Mouse (Mus musculus) left cerebral cortex, adult 18-20 months (tissue): ENCODE measurements around the gene Sox9. TPM values are rescaled to one million over a fixed set of nuclear protein-coding genes. Genes with fewer than 3 reads are reported as not detected.

Experiments
- DNase-seq, 2 experiments: peaks; one replicate each; pipeline ENCODE4 v3.0.0; 2021 to 2022; ENCODE audit warnings: low spot score in 2 of 2, mixed read lengths in 1 of 2
- total RNA-seq, 2 experiments: library from RNA; stranded (reverse); gene quantifications; 2 replicates each; pipeline ENCODE4 v1.2.3; 2021

Gene Sox9
- total RNA-seq, 2 experiments from 2014 or later: 22.8 to 24.2 TPM

DNA sequence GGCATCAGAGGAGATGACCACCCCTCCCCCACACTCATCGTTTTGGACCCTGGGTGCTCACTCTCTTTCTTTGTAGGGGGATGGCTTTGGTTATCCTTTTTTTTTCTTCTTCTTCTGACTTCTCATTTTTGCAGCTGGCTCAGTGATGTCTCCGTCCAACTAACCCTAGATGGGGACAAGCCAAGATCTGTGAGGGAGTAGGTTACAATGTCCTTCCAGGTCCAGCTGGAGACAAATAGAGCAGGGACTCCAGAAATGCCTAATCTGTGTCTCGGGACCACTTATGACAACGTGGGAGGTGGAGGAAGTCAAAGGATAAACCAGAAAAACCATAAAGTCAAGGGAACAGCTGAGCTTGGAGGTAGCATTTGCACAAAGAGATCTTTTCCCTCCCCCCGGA lies 14.4 kb downstream of the Sox9 start:
- DNase-seq: no peak

DNA sequence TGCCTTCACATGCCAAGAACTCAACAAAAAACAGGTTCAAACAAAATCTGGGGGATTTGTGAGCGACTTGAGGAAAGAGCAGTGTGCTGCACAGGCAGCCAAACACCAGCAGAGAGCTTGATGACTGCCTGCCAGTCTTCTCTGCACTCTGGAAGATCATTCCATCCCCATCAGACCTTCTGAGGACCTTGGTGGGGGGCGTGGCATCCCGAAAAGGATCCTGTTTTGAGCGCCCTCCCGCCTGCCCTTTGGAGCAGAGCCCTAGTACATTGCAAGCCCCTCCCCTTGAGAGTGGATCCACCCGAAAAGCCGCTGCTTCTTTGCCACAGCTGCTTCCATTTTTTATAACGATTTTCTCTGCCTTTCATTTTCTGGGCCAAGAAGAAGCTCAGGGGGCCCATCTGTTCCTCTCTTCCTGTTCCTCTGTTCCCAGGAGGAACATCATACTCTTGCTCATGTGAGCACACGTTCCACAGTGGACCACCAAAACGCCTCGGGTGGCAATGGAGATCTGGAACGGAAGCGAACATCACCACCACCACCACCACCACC lies 16.9 kb downstream of the Sox9 start:
- DNase-seq: no peak

DNA sequence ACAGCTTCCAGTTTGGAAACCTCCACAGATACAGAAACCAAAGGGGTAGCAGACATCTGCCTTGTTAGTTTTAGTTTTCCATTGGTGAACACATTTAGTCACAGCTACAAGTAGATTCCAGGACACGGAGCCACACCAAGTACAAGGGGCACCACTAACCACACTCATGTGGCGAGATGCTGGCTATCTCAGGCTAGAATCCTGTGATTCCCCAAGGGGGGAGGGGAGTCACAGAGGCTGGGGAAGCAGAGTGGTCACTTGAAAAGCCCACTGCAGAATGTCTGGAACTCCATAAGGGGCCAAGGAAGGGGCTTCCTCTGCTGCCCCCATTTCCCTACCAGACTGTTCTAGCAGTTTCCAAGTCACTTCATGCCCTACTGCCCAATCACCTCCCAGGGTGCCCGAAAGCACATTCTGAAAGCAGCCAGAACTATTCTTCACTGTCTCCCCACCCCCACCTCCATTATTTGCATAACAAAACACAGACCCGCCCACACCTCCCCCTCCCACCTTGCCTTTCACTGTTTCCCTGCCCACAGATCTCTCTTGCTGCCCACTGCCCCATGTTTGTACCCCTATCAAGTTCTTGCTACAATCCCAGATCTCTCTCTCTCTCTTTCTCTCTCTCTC lies 19.3 kb downstream of the Sox9 start:
- no peak for DNase-seq

DNA sequence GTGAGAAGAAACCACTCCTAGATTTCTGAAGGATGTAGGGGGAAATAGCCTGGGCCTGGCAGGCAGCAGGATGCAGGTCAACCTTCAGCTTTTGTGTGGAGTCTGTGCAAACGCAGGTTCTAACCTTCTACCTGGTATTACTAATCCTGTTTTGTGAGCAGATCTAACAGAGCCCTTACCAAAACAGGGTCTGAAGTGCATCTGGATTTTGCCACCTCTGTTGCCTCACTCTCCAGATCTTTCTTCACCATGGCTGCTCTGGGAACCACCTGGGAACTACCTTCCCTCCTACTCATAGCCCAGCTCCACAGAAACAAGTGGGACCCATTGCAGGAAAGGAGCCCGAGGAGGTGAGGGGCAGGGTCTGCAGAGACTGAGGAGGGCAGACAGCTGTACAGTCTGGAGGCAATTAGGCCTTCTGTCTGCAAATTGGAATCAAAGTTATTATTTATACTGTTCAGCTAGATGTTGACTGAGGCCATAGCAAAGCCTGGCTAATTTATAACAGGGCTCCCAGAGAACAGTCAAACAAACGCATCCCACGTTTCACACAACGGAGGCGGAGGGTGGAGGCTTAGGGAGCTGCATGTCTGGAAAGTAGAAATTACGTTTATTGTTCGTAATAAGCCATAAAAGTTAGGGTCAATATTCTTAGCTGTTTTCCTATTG lies 25.9 kb downstream of the Sox9 start:
- DNase-seq: no peak

DNA sequence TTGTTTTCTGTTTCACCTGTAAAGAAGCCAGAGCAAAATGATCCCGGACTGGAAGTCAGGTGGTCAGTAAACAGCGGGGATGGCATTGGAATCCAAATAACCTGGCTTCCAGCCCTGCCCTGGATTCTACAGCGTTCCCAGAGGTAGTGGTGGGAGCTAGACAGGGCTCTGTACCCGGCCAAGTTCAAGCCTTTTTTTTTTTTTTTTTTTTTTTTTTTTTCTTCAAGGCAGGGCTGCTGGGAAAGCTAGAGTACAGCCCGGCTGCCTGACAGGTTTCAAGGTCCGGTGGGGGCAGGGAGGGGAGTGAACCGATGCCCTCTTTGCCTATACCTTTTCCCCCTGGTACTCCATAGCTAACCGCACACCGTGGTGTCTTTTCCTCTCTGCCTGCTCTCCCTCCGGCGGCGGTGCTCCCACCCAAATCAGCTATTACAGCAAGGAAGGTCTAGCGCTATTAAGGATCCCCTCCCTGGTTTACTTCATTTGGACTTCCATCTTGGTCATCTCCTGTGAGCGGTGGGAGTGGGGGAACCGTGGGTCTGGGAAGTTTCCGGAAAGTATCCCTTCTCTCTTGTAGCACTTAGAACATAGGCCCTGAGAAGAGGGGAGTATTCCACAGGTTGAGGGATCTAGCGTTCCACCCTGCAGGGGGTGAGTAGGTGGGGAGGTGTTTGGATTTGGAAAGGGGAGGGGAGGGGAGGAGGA lies 28.6 kb downstream of the Sox9 start:
- no peak for DNase-seq

DNA sequence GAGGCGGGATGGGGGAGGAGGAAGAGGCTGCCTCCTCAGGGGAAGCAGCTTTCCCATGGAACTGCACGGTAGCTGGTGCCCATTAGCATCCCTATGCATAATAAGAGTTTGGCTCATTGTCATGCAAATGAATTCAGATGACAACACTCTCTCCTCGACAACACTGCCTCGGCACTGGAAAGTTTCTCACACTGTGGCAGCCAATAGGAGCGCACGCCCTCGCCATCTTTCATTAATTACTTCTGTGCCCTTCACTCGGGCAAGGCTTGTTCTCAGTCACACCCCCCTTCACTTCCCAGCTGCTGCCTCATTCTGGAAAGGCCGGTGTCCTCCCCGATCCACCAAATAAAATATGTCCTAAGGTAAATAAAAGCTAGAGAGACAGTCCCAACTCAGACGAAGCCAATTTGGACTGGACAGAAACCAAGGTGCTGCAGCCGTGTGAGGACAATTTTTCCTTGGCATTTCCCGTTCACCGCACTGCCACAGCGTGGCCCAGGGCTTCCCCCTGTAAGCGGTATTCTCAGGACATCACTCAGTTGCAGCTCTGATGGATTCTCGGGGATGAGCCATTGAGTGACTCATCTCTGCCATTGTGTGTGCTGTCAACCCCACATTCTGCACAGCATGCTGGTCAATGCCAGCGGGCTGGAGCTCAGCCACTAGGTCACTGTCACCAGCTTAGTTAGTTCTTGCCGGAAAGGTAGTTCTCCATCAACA lies 29.3 kb downstream of the Sox9 start:
- DNase-seq: peak; percentile 35 to 48

DNA sequence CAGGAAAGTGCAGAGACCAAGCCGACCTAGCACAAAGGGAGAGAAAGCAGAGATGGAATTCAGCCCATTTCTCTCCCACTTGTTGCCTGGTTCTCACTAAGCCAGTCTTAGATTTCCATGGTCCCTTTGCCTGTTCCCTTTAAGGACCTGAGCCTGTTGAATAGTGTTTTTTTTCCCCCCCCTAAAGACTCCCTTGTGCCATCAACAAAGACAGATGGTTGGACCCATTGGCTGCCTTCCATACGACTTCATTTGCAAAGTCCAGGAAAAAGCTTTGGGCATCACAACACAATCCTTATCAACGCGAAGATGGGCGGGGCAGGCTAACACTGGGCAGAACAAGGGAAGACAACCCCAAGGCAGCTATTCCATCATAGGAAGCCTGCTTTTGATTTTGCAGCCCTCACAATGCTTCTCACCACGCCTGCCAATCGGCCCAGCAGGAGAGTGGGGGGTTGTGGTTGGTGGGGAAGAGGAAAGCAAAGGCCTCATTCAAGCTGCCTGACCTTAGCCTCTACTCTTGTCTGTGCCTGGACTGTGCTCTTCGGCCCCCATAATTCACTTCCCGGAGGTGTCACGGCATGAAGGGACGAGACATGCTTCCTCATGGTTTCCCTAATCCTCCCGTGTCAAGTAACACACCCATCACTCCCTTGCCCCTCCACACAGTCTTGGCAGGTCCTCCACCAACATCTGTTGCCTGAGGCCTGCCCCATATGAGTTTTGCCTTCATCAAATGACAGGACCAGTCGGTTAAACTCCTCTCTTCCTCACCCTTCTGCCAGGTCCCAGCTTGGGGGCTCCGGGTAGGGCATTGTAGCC lies 36.0 kb downstream of the Sox9 start:
- DNase-seq: no peak

DNA sequence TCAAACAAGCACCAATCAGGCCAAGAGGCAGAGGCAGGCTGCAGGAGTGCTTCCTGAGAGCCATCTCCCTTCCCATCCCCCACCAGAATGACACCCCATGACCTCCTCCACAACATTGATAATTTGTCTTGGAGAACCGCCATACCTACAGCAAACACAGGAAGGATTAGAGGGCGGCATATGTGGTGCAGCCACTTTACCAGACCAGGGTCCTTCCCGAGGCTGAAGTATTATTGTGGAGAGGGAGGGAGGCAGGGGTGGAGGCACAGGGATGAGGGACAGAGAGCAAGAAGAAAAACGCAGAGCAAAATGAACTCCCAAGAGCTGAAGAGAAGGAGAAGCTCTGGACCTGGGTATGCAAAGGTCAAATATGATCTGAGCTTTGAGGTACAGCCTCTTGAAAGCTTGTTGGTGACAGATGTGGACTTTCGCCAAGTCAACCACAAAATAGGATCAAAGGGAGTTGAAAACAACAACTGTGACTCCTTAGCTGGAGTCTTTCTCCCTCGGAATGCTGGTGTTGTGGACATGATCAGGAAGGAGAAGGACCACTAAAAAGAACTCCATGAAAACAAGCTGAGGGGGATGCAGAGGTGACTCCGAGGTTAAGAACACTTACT lies 36.7 kb downstream of the Sox9 start:
- DNase-seq: no peak

DNA sequence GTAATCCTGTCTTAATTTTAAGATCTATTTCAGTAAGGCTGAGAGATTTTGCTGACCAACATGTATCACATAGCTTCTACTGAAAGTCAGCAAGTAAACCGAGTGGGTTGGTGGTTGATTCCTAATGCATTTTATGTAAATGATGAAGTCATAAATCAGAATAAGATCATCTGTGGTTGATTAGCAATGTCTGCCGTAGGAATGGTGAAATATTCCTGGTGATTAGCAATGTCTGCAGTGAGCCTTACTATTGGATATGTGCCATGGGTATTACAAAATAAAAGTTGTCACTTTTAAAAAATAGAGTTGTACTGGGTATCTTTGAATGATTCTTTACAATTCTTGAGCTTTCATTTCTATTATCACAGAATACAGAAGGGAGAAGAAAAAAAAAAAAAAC lies 39.5 kb downstream of the Sox9 start:
- DNase-seq: no peak

DNA sequence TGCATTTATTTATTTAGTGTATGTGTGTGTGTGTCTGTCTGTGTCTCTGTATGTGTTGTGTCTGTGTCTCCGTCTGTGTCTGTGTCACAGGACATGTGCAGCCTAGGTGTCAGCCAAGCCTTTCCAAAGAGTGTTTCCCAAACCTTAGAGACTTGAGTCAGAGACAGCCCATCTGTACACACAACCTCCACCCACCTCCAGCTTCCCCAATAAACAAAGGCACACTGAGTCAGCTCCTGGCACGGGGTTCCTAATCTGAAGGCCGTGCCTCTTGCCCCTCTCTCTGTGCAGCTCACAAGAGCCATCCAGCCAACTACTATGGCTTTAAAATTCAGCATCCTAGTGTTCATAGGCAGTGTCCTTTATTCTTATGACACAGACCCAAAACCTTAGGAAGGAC lies 42.1 kb downstream of the Sox9 start:
- DNase-seq: no peak

DNA sequence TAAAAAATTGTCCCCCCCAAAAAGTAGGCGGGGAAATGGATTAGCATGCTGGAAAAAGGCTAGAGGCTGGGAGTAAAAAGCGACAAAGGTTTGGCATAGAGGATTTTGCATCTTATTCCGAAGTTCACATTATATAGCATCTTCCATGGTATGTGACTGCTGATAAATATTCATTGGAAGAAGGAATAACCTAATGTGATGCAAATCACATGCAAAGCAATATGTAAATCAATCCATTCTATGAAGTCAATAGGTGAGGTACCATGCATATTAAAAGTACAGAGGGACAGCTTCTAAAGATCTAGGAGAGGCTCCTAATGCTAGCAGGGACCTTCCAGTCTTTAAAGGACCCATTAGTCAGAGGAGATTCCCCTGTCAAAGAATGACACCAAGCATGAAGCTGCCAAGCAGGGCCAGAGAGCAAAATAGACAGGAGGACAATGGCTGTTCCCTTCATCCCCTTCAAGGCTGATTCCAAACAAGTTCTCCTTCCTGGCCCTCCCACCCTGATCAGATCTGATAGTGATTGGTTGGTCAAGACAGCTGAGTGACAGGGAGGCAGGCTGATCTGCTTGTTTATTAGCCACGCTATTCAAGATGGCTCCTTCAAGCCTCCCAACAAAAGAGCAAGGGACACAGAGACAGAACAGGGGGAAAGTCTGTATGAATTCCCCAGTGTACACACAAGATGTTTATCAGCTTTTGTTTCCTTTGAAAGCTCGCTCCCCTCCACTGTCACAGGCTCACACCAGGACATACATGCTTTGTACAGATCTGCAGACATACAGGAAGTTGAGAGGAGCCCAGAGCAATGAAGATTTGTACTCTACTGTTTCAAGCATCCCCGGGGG lies 44.4 kb downstream of the Sox9 start:
- DNase-seq: no peak

DNA sequence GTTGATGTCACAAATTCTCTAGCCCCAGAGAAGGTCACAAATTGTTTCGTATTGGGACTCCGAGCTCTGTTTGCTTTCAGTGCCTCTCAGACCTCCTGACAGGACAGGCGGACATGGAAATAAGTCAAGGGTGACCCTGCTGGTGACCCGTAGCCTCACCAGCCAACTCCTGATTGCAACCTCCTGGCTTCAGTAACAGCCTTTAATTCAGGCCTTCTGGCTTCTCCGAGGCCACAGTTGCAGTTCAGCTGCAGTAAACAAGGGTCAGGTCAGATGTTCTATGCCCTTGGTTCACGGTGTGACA lies 45.0 kb downstream of the Sox9 start:
- DNase-seq: no peak

DNA sequence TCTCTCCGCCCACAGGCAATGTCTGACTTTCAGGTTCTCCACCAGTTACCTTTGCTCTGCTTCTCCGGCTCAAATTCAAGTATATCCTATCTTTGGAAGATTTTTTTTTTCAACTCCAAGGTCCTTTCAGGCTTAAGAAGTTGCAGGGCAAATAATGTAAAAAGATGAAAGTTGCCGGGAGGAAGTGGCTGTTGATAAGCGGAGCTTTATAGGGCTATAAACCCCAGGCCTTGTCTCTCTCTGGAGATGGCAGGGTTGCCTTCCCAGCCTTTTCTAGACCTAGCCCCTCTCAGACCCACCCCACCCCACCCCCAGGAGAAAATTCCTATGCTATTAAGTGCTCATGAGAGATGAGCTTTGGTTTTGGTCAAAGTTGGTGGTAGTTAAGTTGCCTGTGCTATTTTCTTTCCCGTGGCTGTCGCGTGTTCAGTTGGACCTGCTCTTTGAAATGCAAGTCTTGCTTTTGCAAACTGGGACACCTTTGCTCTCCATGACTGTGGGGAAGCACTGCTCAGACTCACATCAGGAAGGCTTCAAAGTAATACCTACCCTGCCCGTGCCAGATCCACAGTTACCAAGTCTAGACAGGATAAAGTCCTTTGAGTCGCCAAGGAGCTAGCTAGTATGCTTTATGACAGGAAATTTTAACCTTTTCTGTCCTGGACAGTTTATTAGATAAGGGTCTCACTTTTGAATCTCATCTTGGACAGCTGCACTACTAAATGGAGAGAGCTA lies 46.7 kb downstream of the Sox9 start:
- no peak for DNase-seq

DNA sequence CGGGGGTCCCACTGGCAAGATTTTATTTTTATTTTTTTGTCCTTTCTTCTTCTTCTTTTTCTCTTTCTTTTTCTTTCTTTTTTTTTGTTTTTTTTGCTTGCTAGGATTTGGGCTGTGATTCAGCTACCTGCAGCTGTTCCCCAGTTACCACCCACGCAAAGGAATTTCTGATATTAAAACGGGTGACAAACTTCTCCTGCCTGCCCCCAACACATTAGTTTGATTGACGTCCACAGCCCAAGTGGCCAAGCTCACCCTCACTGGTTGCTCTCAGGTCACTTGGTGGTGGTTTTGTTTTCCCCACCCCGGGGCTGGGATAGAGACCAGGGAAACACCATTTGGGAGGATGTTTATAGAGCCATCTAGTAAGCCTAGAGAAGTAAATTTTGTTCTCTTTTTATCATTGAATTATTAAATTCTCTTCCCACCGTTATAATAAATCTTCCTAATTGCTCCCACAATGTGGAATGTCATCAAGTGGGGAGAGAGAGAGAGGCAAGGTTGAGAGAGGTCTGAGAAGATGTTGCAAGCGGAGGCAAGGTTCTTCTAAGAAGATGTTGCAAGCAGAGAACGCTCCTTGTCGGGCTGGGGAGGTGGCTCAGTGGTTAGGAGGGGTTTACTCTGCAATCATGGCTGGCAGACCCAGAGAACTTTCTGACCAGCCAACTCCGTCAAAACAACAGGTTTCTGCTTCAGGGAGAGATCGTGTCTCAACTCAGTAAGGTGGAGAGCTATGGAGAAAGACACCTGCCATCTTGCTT lies 52.4 kb downstream of the Sox9 start:
- DNase-seq: no peak

DNA sequence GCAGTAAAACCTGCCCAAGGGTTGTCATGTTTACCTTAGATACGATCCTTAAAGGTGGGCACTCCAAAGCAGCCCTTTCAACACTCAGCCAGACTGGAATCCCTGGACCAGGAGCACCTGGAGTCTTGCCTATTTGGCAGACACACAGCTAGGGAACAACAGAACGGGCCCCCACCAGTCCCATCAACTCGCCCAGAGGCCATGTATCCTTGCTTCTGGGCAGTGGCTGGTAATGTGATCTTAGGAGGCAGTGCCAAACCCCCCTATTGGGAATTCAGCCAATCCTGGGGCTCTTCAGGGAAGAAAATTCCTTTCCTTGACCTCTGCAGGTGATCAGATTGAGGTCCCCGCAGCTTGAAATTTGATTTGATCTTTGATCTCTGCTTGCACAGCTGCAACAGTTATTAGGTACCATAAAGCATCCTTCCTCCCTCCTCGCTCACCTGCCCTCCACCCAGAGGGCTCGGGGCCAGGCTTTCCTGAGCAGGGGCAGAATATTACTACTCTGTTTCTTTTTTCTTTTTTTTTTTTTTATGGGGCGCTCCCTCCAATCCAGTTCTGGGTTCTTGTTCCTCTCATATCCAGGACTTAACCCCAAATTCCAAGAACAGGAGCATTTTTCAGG lies 53.6 kb downstream of the Sox9 start:
- no peak for DNase-seq
